Mouse (Mus musculus): ENCODE data around the gene Trmt5. TPM values are rescaled to one million over a fixed set of nuclear protein-coding genes. Genes with fewer than 3 reads are reported as not detected.

The Trmt5 gene
- 4.0 and 5.9 TPM in 2 replicates for polyA plus RNA-seq (2012; rRNA removed)
- 7.1 and 8.6 TPM in 2 replicates for polyA plus RNA-seq (2014; fragmentation: Nextera tagmentation; extraction: Ambion mirVana)

DNA sequence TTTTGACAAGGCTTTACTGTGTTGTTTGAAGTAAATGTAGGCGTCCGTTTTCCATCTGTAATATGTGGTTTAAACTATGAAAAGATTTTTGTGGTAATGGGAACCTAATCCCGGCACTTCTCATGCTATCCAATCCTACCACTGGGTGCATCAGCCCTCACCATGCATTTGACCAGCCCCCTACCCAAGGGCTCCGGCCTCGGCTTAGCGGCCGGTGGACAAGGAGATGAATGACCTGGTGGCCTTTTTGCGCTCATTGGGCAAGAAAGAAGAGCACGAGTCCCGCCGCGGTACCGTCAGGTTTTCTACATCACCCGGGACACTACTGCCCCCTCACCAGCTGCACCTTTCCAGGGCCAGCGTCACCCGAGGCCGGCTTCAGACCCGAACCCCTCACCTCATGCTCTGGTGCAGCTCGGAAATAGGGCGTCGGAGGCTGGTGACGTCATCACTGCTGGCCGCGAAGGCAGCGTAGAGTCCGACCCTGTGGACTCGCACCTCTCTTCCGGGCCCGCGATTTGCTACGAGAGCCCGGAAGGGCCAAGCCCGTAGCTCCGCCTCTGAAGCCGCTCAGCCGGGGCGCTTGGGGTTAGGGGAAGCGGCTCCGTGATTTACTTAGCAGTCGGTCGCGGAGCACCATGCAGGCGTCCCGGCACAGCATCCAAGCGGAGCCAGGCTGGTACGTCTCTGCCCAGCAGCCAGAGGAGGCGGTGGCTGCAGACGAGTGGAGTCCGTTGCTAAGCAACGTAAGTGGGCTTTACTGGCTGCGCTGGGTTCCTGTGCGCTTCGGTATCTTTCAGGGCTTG is at the start of gene Trmt5, which contains the start of gene Slc38a6:
TSS of gene Trmt5 (minus strand) at position 424 of the 806 bp plus-strand sequence.
TSS of gene Slc38a6 (plus strand) at position 493 of the 806 bp plus-strand sequence.
- H3K9me3 ChIP-seq (ENCODE audit: control insufficient read depth, low read length) = no peaks in the 10 kb centered on the region
- H3K36me3 ChIP-seq (replicated peaks; ENCODE audit: control insufficient read depth, insufficient read depth, low read depth) = 0 out of 2 replicates have a peak, but pooled peaks cover 2% of the 10 kb centered on the region
- peak within 1 kb of the TSS; percentile 88 for H3K9ac ChIP-seq (replicated peaks)
- H3K27ac ChIP-seq = no peak within 1 kb of the TSS; the same call in 1 of the 2 replicates
- no peaks in the 10 kb centered on the region for H3K27me3 ChIP-seq (ENCODE audit: control insufficient read depth, insufficient read depth, low read length)
- under 1% methylated on average over 53 of the region's 53 CpGs for WGBS (ENCODE audit: insufficient replicate concordance)
- peak within 1 kb of the TSS; percentile 84 for H3K4me2 ChIP-seq (ENCODE audit: low read depth)
- TF ChIP-seq EP300 (IDR thresholded peaks at IDR 0.05; ENCODE audit: low read depth) = no peak
- no peak for TF ChIP-seq CTCF (IDR thresholded peaks at IDR 0.05; ENCODE audit: low read depth)
- peak; percentile 78 to 82 (median 82) for DNase-seq (ENCODE audit: low read depth in 3 of 3, low spot score in 3 of 3)
- peak; percentile 97 for ATAC-seq (ENCODE audit: insufficient read depth)
- H3K4me1 ChIP-seq (replicated peaks; ENCODE audit: control insufficient read depth in 2 of 2, insufficient read depth in 2 of 2, low read length in 1 of 2) = peaks cover 0 to 17% of the 10 kb centered on the region in 2 experiments; a peak in 2 of 4 replicates
- H3K4me3 ChIP-seq (ENCODE audit: insufficient read depth in 1 of 2, low read depth in 2 of 2, low read length in 2 of 2) = peak within 1 kb of the TSS; percentile 82 to 83

DNA sequence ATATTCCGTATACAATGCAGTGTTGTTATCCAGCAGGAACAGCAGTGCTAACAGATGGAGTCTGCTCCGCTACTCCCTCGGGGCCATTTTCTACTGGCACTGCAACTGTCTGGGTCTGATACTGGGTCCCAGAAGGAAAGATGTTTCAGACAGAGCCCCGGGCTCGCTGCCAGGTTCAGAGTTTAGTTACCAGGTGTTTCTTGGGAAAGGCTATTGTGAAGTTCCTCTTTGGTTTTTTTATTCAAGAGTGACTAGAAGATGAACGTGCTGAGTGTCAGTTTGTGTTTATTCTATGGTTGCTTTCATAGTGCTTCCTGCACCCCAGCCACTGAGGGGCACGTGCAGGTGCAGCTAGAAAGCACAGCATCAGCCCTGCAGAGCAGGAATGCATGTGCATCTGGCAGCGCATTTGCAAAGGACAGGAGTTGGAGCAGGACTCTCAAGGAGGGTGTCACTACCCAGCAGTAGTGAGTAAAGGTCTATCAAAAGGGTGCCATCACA is 47.6 kb upstream of the Trmt5 start:
- DNase-seq (ENCODE audit: low read depth in 3 of 3, low spot score in 3 of 3) (no peak), ATAC-seq (ENCODE audit: insufficient read depth) (no peak)
- Histone ChIP-seq H3K4me3 (ENCODE audit: insufficient read depth in 1 of 2, low read depth in 2 of 2, low read length in 2 of 2) (no peak overlapping the region), H3K9me3 (ENCODE audit: control insufficient read depth, low read length) (no peaks in the 10 kb centered on the region), H3K4me2 (ENCODE audit: low read depth) (no peak overlapping the region), H3K27me3 (ENCODE audit: control insufficient read depth, insufficient read depth, low read length) (no peaks in the 10 kb centered on the region), H3K4me1 (replicated peaks; ENCODE audit: control insufficient read depth in 2 of 2, insufficient read depth in 2 of 2, low read length in 1 of 2) (0 out of 4 replicates have a peak, but pooled peaks cover 0 to 2% of the 10 kb centered on the region in 2 experiments), H3K36me3 (replicated peaks; ENCODE audit: control insufficient read depth, insufficient read depth, low read depth) (no peaks in the 10 kb centered on the region), H3K27ac (no peak overlapping the region), H3K9ac (replicated peaks) (no peak overlapping the region)
- TF ChIP-seq CTCF (IDR thresholded peaks at IDR 0.05; ENCODE audit: low read depth) (no peak), EP300 (IDR thresholded peaks at IDR 0.05; ENCODE audit: low read depth) (no peak)
- 63% methylated on average over 8 of the region's 8 CpGs for WGBS (ENCODE audit: insufficient replicate concordance)

DNA sequence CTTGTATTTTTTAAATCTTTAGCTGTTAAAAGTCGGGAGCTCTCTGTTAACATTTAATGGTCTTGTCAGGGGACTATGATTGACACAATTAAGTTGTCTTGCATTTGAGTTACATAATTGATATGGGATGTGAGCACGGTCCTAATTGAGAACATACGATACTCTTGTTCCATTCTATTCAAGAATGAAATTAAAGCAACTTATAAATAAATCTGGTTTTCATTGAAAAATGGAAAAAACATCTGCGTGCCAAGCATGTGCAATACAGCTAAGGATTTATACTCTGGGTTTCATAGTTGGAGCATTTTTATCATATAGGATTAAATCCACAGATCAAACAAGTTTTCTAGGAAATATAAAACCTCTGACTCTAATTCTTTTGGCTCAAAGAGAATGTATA is 46.2 kb upstream of the Trmt5 start:
- DNase-seq (ENCODE audit: low read depth in 3 of 3, low spot score in 3 of 3) (no peak), ATAC-seq (ENCODE audit: insufficient read depth) (no peak)
- no peak overlapping the region for H3K4me3 ChIP-seq (ENCODE audit: insufficient read depth in 1 of 2, low read depth in 2 of 2, low read length in 2 of 2)
- no peaks in the 10 kb centered on the region for H3K27me3 ChIP-seq (ENCODE audit: control insufficient read depth, insufficient read depth, low read length)
- no peak overlapping the region for H3K4me2 ChIP-seq (ENCODE audit: low read depth)
- H3K36me3 ChIP-seq (replicated peaks; ENCODE audit: control insufficient read depth, insufficient read depth, low read depth) = no peaks in the 10 kb centered on the region
- H3K9ac ChIP-seq (replicated peaks) = no peak overlapping the region
- 0 out of 4 replicates have a peak, but pooled peaks cover 0 to 2% of the 10 kb centered on the region in 2 experiments for H3K4me1 ChIP-seq (replicated peaks; ENCODE audit: control insufficient read depth in 2 of 2, insufficient read depth in 2 of 2, low read length in 1 of 2)
- 70% methylated on average over 4 of the region's 4 CpGs for WGBS (ENCODE audit: insufficient replicate concordance)
- H3K27ac ChIP-seq = no peak overlapping the region
- TF ChIP-seq CTCF (IDR thresholded peaks at IDR 0.05; ENCODE audit: low read depth) (no peak), EP300 (IDR thresholded peaks at IDR 0.05; ENCODE audit: low read depth) (no peak)
- no peaks in the 10 kb centered on the region for H3K9me3 ChIP-seq (ENCODE audit: control insufficient read depth, low read length)

DNA sequence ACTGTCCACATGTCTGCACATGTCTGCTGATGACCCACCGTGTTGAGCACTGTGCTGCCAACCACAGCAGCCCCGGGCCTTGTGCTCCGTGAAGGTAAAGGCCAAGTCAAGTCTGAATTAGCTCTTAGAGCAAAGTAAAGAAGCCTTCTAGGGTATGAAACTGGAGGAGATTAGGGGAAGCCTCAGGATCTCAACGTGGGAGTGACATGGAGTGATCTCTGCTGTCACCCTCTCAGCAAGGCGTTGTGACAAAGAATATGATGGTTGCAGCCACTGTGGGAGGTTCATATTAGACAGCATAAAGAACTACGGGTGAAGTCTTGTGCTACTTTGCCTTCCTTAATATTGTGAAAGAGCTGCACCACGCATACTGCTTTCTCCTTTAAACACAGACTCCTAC is 43.7 kb upstream of the Trmt5 start:
- WGBS (ENCODE audit: insufficient replicate concordance) = 65% methylated on average over 7 of the region's 7 CpGs
- no peaks in the 10 kb centered on the region for H3K4me1 ChIP-seq (replicated peaks; ENCODE audit: control insufficient read depth in 2 of 2, insufficient read depth in 2 of 2, low read length in 1 of 2)
- H3K4me3 ChIP-seq (ENCODE audit: insufficient read depth in 1 of 2, low read depth in 2 of 2, low read length in 2 of 2) = no peak overlapping the region
- H3K9ac ChIP-seq (replicated peaks) = no peak overlapping the region
- DNase-seq (ENCODE audit: low read depth in 3 of 3, low spot score in 3 of 3) (no peak), ATAC-seq (ENCODE audit: insufficient read depth) (no peak)
- H3K4me2 ChIP-seq (ENCODE audit: low read depth) = no peak overlapping the region
- H3K36me3 ChIP-seq (replicated peaks; ENCODE audit: control insufficient read depth, insufficient read depth, low read depth) = no peaks in the 10 kb centered on the region
- no peak overlapping the region for H3K27ac ChIP-seq
- TF ChIP-seq CTCF (IDR thresholded peaks at IDR 0.05; ENCODE audit: low read depth) (no peak), EP300 (IDR thresholded peaks at IDR 0.05; ENCODE audit: low read depth) (no peak)
- no peaks in the 10 kb centered on the region for H3K9me3 ChIP-seq (ENCODE audit: control insufficient read depth, low read length)
- H3K27me3 ChIP-seq (ENCODE audit: control insufficient read depth, insufficient read depth, low read length) = no peaks in the 10 kb centered on the region

Measured in liver, embryonic 14.5 days (tissue).